Mouse (Mus musculus): ENCODE data around the gene Cubn. TPM values are rescaled to one million over a fixed set of nuclear protein-coding genes. Genes with fewer than 3 reads are reported as not detected.

Cubn gene
- 0.18 and 0.30 TPM in 2 replicates for polyA plus RNA-seq (2015; fragmentation: Nextera tagmentation; extraction: Ambion mirVana)

DNA sequence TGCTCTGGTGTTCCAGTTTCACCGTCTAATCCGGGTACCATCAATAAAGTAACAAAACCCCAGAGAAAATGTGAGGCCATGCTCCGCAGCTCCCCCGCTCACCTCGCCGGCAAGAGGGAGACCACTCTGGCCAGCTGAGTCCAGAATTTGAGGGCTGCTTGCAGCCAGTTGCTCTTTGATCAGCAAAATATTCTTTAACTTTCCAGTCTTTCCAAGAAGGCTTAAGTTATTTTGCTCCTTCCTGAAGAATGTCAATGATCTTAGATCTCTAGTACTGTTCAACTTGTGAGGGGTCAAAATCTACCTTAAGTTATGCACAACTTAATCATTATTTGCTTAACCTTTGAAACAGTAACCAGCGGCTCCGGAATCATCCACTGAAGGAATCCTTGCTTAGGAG is at the start of gene Cubn:
Gene Cubn, minus strand, starts transcription at position 80 of the 400 bp plus-strand sequence.
- ATAC-seq = no peak
- 45% methylated on average over 8 of the region's 8 CpGs for WGBS
- no peak within 1 kb of the TSS for H3K4me2 ChIP-seq (ENCODE audit: low read length)

DNA sequence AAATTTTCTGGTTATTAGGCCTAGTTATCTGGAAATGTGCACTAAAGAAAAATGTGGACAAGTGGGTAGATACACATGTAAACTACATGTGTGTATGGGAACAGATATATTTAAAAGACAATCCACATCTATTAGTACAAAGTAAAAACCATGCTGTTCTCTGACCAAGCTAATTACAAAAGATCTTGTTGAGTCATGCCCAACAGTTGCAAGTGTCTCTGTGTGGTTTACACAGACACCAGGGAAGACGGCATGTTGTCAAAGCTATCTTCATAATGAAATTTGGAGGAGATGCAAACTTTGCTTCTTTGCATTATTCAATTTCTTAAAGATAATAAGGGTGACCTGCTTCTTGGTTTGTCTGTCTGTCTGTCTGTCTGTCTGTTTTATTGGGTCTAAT is 48.2 kb upstream of the Cubn start:
- Histone ChIP-seq H3K27me3 (replicated peaks; ENCODE audit: control insufficient read depth, insufficient read depth, low read length) (no peaks in the 10 kb centered on the region), H3K9me3 (ENCODE audit: control insufficient read depth, low read length) (no peaks in the 10 kb centered on the region), H3K27ac (ENCODE audit: low read length) (no peak overlapping the region), H3K9ac (replicated peaks; ENCODE audit: low read depth, low read length) (no peak overlapping the region), H3K4me3 (replicated peaks; ENCODE audit: low read length) (no peak overlapping the region), H3K4me2 (ENCODE audit: low read length) (no peak overlapping the region), H3K4me1 (replicated peaks; ENCODE audit: control insufficient read depth, insufficient read depth, low read length) (peaks cover 8% of the 10 kb centered on the region), H3K36me3 (ENCODE audit: control insufficient read depth, insufficient read depth) (no peaks in the 10 kb centered on the region)
- 93% methylated on average over 1 of the region's 1 CpGs for WGBS
- ATAC-seq = no peak

More for the DNA sequence above, at the start of gene Cubn:
- no peaks in the 10 kb centered on the region for H3K27me3 ChIP-seq (replicated peaks; ENCODE audit: control insufficient read depth, insufficient read depth, low read length)
- no peaks in the 10 kb centered on the region for H3K9me3 ChIP-seq (ENCODE audit: control insufficient read depth, low read length)
- no peak within 1 kb of the TSS for H3K27ac ChIP-seq (ENCODE audit: low read length)
- H3K4me3 ChIP-seq (replicated peaks; ENCODE audit: low read length) = no peak within 1 kb of the TSS
- no peaks in the 10 kb centered on the region for H3K36me3 ChIP-seq (ENCODE audit: control insufficient read depth, insufficient read depth)
- no peak within 1 kb of the TSS for H3K9ac ChIP-seq (replicated peaks; ENCODE audit: low read depth, low read length)
- H3K4me1 ChIP-seq (replicated peaks; ENCODE audit: control insufficient read depth, insufficient read depth, low read length) = no peaks in the 10 kb centered on the region

DNA sequence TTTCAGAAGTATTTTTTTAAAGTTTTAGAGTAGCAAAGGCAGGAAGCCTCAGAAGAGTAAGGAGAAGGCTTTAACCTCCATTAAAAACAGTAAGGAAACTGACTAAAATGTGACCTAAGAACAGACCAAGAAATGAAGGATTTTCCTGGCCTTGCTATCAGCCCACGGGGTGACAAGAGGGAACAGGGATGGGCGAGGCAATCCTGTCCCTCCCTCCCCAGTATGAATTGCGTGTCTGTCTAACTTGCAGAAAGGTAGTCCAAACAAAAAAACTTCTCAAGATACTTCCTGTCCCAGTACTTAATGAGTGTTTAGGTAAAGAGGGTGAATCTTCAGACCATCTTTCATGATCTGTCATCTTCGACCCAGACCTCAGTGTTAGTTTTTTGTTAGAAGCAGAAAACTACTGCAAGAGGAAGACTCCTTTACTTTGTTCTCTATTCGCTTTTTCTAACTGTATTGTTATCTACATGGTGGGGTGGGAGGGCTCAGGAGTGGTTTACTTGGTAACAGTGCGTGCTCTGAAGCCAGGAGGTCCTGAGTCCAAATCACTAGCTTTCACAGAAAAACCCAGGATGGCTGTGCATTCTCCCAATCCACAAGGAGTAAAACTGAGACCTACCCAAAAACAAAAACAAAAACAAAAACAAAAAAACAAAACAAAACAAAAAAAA is 47.2 kb upstream of the Cubn start:
- Histone ChIP-seq H3K27ac (ENCODE audit: low read length) (no peak overlapping the region), H3K27me3 (replicated peaks; ENCODE audit: control insufficient read depth, insufficient read depth, low read length) (no peaks in the 10 kb centered on the region), H3K4me2 (ENCODE audit: low read length) (no peak overlapping the region), H3K9ac (replicated peaks; ENCODE audit: low read depth, low read length) (no peak overlapping the region), H3K36me3 (ENCODE audit: control insufficient read depth, insufficient read depth) (no peaks in the 10 kb centered on the region), H3K9me3 (ENCODE audit: control insufficient read depth, low read length) (no peaks in the 10 kb centered on the region), H3K4me1 (replicated peaks; ENCODE audit: control insufficient read depth, insufficient read depth, low read length) (peaks cover 2% of the 10 kb centered on the region), H3K4me3 (replicated peaks; ENCODE audit: low read length) (no peak overlapping the region)
- ATAC-seq = no peak
- 84% methylated on average over 6 of the region's 6 CpGs for WGBS

DNA sequence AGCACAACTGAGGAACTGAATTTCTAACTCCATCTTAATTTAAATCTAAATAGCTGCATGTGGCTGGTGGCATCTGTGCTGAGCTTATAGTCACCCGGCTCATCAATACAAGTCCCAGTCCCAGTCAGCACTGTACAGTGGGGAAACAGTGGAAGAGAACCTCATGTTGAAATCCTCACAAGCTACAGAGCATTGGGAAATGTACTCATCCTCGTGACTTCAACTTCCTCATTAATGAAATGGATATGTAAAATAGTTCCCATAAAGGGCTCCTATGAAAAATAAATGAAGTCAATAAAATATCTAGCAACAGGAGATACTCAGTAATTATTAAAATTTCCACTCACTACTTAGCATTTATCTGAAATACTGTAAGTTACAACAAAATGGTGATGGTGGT is 46.6 kb upstream of the Cubn start:
- H3K4me2 ChIP-seq (ENCODE audit: low read length) = no peak overlapping the region
- no peak for ATAC-seq

DNA sequence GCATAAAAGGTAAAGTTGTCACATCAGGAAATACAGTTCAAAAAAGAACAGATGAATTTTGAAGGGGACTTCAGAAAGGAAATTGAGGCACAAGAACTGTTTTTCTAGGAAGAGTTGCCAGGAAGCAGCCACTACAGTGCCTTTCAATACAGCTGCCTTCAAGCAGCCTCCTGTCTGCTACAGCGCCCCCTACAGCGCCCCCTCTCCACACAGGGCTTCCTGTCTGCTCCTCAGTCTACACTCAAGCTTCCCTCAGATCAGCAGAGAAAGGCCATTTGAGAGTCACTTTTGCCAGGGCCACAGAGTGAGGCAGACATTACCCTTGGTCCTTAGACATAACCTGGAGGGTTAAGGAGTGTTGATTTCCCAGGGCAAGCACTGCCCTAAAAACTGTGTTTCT is 46.1 kb upstream of the Cubn start:
- WGBS = 10% methylated on average over 2 of the region's 2 CpGs
- no peaks in the 10 kb centered on the region for H3K36me3 ChIP-seq (ENCODE audit: control insufficient read depth, insufficient read depth)
- no peaks in the 10 kb centered on the region for H3K9me3 ChIP-seq (ENCODE audit: control insufficient read depth, low read length)
- ATAC-seq = no peak
- no peaks in the 10 kb centered on the region for H3K27me3 ChIP-seq (replicated peaks; ENCODE audit: control insufficient read depth, insufficient read depth, low read length)
- no peak overlapping the region for H3K4me2 ChIP-seq (ENCODE audit: low read length)
- H3K4me3 ChIP-seq (replicated peaks; ENCODE audit: low read length) = no peak overlapping the region
- H3K27ac ChIP-seq (ENCODE audit: low read length) = no peak overlapping the region
- H3K4me1 ChIP-seq (replicated peaks; ENCODE audit: control insufficient read depth, insufficient read depth, low read length) = no peaks in the 10 kb centered on the region
- H3K9ac ChIP-seq (replicated peaks; ENCODE audit: low read depth, low read length) = no peak overlapping the region

More for the DNA sequence above, 46.6 kb upstream of the Cubn start:
- no peaks in the 10 kb centered on the region for H3K4me1 ChIP-seq (replicated peaks; ENCODE audit: control insufficient read depth, insufficient read depth, low read length)
- no peaks in the 10 kb centered on the region for H3K36me3 ChIP-seq (ENCODE audit: control insufficient read depth, insufficient read depth)
- no peak overlapping the region for H3K4me3 ChIP-seq (replicated peaks; ENCODE audit: low read length)
- H3K27ac ChIP-seq (ENCODE audit: low read length) = no peak overlapping the region
- no peaks in the 10 kb centered on the region for H3K27me3 ChIP-seq (replicated peaks; ENCODE audit: control insufficient read depth, insufficient read depth, low read length)
- no peaks in the 10 kb centered on the region for H3K9me3 ChIP-seq (ENCODE audit: control insufficient read depth, low read length)
- H3K9ac ChIP-seq (replicated peaks; ENCODE audit: low read depth, low read length) = no peak overlapping the region
- WGBS = 76% methylated on average over 2 of the region's 2 CpGs

DNA sequence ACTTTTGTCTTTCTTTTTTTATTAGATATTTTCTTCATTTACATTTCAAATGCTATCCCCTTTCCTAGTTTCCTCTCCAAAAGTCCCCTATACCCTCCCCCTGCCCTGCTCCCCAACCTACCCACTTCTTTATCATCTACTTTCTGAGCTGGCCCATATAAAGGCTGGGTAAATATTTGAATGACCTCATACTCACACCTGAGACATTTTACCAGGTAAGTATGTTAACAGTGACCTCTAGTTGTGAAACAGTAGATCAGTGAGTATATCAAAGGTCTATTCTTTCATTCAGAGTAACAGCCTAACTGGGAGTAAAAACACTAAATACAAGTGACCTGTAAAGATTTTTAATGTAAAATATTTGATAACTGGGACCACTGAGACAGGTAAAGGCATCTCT is 45.1 kb upstream of the Cubn start:
- no peak overlapping the region for H3K9ac ChIP-seq (replicated peaks; ENCODE audit: low read depth, low read length)
- H3K4me1 ChIP-seq (replicated peaks; ENCODE audit: control insufficient read depth, insufficient read depth, low read length) = no peaks in the 10 kb centered on the region
- H3K27me3 ChIP-seq (replicated peaks; ENCODE audit: control insufficient read depth, insufficient read depth, low read length) = no peaks in the 10 kb centered on the region
- H3K27ac ChIP-seq (ENCODE audit: low read length) = no peak overlapping the region
- H3K36me3 ChIP-seq (ENCODE audit: control insufficient read depth, insufficient read depth) = no peaks in the 10 kb centered on the region
- ATAC-seq = no peak
- H3K4me2 ChIP-seq (ENCODE audit: low read length) = no peak overlapping the region
- no peak overlapping the region for H3K4me3 ChIP-seq (replicated peaks; ENCODE audit: low read length)
- H3K9me3 ChIP-seq (ENCODE audit: control insufficient read depth, low read length) = no peaks in the 10 kb centered on the region

DNA sequence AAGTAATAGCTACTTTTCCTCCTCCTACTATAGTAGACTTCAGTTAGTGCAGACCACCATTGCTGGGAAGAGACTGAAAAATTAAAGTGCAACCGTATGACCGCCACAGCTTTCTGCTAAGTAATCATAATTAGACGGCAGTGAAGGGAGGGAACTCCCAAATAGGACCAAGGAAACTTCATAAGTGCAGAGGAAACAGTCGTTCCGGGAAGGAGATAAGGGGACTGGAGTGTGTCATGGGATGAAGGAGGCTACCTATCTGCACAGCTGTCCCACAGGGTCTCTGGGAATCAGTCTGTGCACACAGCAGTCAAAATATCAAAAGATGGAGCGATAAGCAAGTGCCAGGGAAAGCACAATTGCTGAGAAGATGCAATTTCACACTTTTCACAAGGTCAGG is 39.0 kb upstream of the Cubn start:
- Histone ChIP-seq H3K9me3 (ENCODE audit: control insufficient read depth, low read length) (no peaks in the 10 kb centered on the region), H3K4me3 (replicated peaks; ENCODE audit: low read length) (no peak overlapping the region), H3K4me1 (replicated peaks; ENCODE audit: control insufficient read depth, insufficient read depth, low read length) (no peaks in the 10 kb centered on the region), H3K36me3 (ENCODE audit: control insufficient read depth, insufficient read depth) (no peaks in the 10 kb centered on the region), H3K27me3 (replicated peaks; ENCODE audit: control insufficient read depth, insufficient read depth, low read length) (no peaks in the 10 kb centered on the region), H3K4me2 (ENCODE audit: low read length) (no peak overlapping the region), H3K27ac (ENCODE audit: low read length) (no peak overlapping the region), H3K9ac (replicated peaks; ENCODE audit: low read depth, low read length) (no peak overlapping the region)
- no peak for ATAC-seq
- 91% methylated on average over 6 of the region's 6 CpGs for whole genome bisulfite sequencing

DNA sequence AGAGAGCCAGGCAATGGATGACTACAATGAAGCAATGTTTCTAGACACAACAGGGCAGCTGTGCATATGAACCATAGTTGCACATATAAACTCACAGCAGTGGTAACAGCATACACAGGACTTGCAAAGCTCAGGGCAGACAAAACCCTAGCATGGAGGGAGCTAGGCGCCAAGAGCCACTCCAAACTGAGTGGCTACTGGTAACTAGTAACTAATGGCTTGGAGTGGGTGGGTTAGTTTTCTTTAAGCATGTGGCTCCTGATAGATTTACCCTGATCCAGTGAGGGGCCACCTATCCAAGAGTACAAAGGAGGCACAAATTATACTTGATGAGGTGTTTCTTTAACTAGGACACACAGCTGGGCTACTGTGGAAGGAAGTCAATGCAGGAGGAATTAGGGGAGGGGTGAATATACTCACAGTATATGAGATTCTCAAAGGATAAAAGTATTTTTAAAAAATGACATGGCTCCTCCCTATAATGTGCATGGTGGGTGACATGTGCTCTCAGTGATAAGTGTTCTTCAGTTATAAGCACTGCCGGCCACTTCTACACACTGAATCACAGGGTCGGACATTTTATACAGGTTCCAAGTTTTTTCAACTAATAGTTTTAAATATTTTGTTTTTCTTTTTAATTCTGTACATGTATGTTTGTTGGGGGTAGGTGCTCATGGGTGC is 37.8 kb upstream of the Cubn start:
- no peaks in the 10 kb centered on the region for H3K9me3 ChIP-seq (ENCODE audit: control insufficient read depth, low read length)
- no peaks in the 10 kb centered on the region for H3K4me1 ChIP-seq (replicated peaks; ENCODE audit: control insufficient read depth, insufficient read depth, low read length)
- H3K27ac ChIP-seq (ENCODE audit: low read length) = no peak overlapping the region
- no peak for ATAC-seq
- H3K27me3 ChIP-seq (replicated peaks; ENCODE audit: control insufficient read depth, insufficient read depth, low read length) = no peaks in the 10 kb centered on the region
- no peak overlapping the region for H3K9ac ChIP-seq (replicated peaks; ENCODE audit: low read depth, low read length)
- H3K4me3 ChIP-seq (replicated peaks; ENCODE audit: low read length) = no peak overlapping the region
- H3K36me3 ChIP-seq (ENCODE audit: control insufficient read depth, insufficient read depth) = no peaks in the 10 kb centered on the region
- 96% methylated on average over 3 of the region's 3 CpGs for WGBS
- H3K4me2 ChIP-seq (ENCODE audit: low read length) = no peak overlapping the region

DNA sequence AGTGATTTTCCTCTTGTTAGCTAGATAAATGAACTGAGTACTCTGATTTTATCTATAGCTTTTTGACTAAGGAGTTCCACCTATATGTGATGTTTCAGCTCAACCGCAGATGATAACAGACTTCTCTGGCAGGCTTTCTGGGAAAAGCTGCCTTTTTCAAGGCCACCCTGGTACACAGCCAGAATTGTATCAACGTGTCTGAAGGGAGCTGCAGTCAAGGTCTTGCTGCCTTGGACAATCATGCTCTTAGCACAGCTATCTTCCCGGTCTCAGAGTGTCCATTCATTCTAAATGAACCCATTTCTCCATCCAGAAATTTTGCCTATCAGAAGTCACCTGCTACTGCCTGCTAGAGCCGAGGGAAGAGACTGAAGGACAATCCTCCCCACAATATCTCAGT is 35.9 kb upstream of the Cubn start:
- no peak for ATAC-seq
- no peaks in the 10 kb centered on the region; the same call in 1 of the 2 replicates for H3K4me1 ChIP-seq (replicated peaks; ENCODE audit: control insufficient read depth, insufficient read depth, low read length)
- H3K27me3 ChIP-seq (replicated peaks; ENCODE audit: control insufficient read depth, insufficient read depth, low read length) = no peaks in the 10 kb centered on the region
- no peaks in the 10 kb centered on the region for H3K9me3 ChIP-seq (ENCODE audit: control insufficient read depth, low read length)
- 70% methylated on average over 4 of the region's 4 CpGs for WGBS
- H3K36me3 ChIP-seq (ENCODE audit: control insufficient read depth, insufficient read depth) = no peaks in the 10 kb centered on the region
- no peak overlapping the region for H3K4me2 ChIP-seq (ENCODE audit: low read length)
- H3K9ac ChIP-seq (replicated peaks; ENCODE audit: low read depth, low read length) = no peak overlapping the region
- H3K27ac ChIP-seq (ENCODE audit: low read length) = no peak overlapping the region
- H3K4me3 ChIP-seq (replicated peaks; ENCODE audit: low read length) = no peak overlapping the region
